Mouse (Mus musculus) embryo, embryonic 10.5 days (tissue): ENCODE data around the gene St6galnac4.

Source experiments
- DNase-seq: peaks from one replicate; pipeline ENCODE4 v3.0.0-alpha.2; 2015; ENCODE audit warnings: low spot score

The St6galnac4 gene

GRCm38 (mm10) chr2:32627266-32628043 lies 40.6 kb downstream of the St6galnac4 start:
- DNase-seq: no peak

GRCm38 (mm10) chr2:32628044-32628550 lies 41.2 kb downstream of the St6galnac4 start:
- DNase-seq: no peak

GRCm38 (mm10) chr2:32628729-32629128 lies 41.8 kb downstream of the St6galnac4 start:
- DNase-seq: no peak

DNA sequence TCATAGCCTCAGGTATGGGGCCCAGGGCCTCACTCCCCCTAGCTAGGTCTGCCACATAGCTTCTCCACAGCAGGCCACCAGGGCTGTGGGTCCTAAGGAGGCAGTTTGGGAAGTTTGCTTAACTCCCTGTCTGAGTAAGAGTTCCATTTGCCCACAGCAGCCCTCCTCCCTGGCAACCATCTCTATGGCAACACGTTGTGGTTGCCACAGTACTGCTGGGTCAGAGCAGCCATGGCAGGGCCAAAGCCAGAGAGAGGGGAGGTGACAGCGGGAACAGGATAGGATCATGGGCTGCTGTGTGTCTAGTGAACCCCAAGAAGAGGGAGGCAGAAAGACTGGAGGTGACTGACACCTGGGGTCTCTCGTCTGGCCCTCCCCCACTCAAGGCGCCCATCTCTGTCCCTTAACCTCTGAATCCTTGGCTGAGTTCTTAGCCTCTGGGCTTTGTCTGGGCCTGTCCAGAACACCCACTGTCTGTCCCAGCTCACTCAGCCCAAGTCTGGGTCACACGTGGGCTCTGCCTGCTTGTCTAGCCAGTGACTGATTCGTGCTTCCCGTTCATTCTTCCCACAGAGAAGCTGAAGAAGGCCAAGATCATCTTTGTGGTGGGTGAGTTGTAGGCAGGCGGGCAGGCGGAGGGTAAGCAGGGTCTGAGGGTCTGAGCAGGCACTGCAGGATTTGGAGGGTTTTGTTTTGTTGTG lies 42.5 kb downstream of the St6galnac4 start:
- peak; percentile 88 for DNase-seq

- DNase-seq: no peak
These were observed 43.1 kb downstream of the St6galnac4 start for GRCm38 (mm10) chr2:32630036-32630435.

GRCm38 (mm10) chr2:32631046-32631445 lies 44.2 kb downstream of the St6galnac4 start:
- DNase-seq: no peak

DNA sequence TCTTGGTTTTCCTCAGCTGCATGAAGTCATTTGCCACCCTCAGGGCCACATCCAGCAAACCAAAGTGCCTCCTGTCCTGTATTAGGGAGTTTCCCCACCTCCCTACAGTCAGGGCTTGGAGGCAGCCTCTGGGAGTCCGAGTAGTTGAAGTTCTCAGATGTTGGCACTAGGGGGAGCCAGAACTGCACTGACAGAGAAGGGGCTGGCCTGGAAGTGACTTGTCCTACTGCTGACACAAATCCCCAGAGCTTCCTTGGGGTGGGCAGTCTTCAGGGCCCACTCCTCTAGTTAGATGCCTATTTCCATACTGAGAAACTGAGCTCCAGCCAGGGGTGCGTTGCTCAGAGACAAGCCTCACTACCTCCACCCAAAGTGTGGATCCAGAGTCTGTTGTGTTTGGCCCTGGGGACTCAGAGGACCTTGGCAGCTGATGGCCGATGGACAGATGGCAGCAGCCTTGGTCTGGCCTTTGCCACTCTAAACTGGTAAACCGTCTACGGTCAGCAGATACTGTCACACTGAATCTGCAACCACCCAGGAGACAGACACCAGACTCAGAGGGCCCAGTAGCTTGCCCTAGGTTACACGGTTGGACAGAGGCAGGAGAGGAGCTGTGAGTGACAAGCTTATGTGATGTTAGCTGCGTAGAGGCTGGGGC lies 45.0 kb downstream of the St6galnac4 start:
- DNase-seq: peak; percentile 93

DNA sequence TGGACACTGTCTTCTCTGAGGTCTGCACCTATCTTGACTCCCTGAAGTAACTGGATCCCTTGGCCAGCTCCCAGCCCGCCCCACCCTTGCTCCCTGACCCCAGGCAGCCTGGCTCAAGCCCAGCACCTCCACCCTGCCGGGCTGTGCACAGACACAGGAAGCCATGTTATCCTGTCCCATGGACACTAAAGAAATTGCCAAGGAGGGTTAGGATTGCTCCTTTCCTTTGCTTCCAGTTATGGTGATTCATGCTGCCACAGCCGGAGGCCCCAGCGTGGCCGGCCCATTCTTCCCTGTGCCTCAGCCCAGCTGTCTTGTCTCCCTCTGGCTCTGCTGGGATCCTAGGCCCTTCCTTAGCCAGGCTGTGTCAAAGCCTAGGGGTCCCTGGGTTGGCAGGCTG lies 46.8 kb downstream of the St6galnac4 start:
- DNase-seq: no peak

- DNase-seq: no peak
These were observed 47.6 kb downstream of the St6galnac4 start for GRCm38 (mm10) chr2:32634277-32635105.

GRCm38 (mm10) chr2:32636617-32637016 lies 49.7 kb downstream of the St6galnac4 start:
- no peak for DNase-seq

DNA sequence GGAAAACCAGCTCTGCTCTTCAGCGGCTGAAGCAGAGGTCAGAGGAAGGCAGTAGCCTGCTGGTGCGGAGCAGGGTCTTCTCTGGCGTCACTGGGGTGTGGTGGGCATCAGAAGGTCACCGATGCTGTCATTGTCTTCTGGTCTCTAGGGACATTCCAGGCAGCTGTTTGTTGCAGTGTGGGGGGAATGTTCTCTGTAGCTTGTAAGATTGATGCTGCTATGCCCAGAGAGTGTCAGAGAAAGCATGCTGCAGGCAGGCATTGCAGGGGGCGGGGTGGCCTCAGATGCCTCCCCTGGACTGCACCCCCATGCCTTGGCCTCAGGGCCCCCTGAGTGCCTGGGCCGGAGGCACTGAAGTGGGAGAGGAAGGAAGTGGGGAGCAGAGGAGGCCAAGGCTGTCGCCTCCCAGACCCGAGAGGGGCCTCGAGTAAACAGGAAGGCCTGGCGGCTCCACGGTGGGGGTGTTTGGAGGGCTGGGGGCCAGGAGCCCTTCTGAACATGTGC lies 50.9 kb downstream of the St6galnac4 start:
- peak; percentile 57 for DNase-seq

DNA sequence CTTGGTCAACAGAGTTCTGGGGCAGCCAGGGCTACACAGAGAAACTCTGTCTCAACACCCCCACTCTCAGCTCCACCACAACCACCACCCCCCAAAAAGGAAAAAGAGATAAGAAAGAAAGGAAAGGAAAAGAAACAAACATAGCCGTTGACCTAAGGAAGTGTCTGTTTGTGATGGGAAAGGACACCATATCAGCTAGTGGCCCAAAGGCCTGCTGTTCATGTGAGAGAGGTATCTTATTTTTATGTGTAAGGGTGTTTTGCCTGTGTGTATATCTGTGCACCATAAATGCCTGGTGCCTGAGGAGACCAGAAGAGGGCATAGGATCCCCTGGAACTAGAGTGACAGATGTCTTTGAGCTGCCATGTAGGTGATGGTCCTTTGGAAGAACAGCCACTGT lies 52.7 kb downstream of the St6galnac4 start:
- no peak for DNase-seq

- DNase-seq: no peak
These were observed 53.7 kb downstream of the St6galnac4 start for GRCm38 (mm10) chr2:32640550-32641051.

GRCm38 (mm10) chr2:32641810-32642209 lies 54.9 kb downstream of the St6galnac4 start:
- no peak for DNase-seq

DNA sequence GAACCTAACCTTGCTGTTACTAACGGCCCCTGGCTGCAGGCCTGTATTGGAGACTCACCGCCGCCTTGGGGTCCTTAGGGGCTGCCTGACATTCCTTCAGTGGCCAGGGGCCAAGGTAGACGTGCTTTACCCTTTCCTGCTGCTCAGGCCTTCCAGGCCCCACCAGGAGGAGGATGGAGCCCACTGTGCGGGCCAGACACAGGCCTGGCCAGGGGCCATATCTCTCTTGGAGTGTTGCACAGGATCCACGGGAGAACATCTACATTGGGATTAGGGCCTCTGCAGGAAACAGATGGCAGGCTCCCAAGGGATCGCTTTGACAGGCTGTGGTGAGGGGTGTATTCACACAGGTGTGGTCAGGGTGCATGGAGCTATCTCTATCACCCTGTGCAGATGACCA lies 55.9 kb downstream of the St6galnac4 start:
- DNase-seq: no peak

- DNase-seq: no peak
These were observed 57.2 kb downstream of the St6galnac4 start for GRCm38 (mm10) chr2:32644083-32644482.

DNA sequence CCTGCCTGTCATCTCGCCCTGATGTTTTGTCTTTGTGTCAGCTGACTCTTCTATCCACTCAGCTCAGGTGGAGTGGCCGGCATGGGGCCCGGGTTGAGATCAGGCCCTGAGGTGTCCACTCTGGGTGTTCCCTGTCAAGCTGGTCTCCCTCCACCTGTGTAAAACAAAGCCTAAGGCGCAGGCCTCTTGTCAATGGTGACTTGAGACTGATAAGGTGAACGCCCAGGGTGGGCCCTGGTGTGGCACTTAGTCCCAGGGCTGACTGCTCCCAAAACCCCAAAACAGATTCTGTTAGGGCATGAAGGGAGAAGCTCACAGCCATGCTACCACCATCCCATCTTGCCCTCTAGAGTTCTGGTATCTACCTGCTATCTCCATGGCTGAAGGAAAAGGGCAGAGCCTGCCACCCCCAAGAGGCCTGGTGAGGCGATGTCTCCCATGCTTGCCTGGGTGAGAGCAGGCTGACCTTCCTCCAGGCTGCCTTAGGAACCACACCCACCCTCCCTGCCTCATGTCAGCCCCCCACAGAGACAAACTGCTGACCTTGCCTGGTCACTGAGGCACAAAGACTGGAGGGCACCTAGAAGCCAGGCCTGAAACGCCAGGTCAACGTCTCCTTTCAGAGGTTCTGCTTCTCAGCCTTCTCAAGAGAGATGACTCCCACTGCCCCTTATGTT lies 58.0 kb downstream of the St6galnac4 start:
- DNase-seq: no peak

- DNase-seq: no peak
These were observed 58.8 kb downstream of the St6galnac4 start for GRCm38 (mm10) chr2:32645647-32646046.

GRCm38 (mm10) chr2:32646379-32647056 lies 59.6 kb downstream of the St6galnac4 start, which contains the start of gene Eng:
TSS of gene Eng (plus strand) at chr2:32646595.
- no peak for DNase-seq

- no peak for DNase-seq
These were observed 60.5 kb downstream of the St6galnac4 start for GRCm38 (mm10) chr2:32647366-32647765.
